Mouse (Mus musculus) midbrain, embryonic 11.5 days (tissue): ENCODE measurements around the gene Armt1. TPM values are rescaled to one million over a fixed set of nuclear protein-coding genes. Genes with fewer than 3 reads are reported as not detected.

Source experiments
- ATAC-seq: fragments of 200-750 bp; cut with Nextera tagmentation; 2 replicates; pipeline ENCODE4 v1.8.0; 2017; ENCODE audit warnings: moderate TSS enrichment, moderate library complexity; ENCODE audit not compliant: low FRiP score
- DNase-seq: peaks from one replicate; pipeline ENCODE4 v3.0.0; 2015; ENCODE audit warnings: low spot score; ENCODE audit errors: missing footprints
- H3K27ac ChIP-seq: fragments of 300-500 bp; sonication (generic); 2 replicates; pipeline ENCODE4 v1.5.1; 2014; ENCODE audit warnings: low read depth, low read length
- H3K27me3 ChIP-seq: fragments of 300-500 bp; sonication (generic); 2 replicates; pipeline ENCODE4 v1.6.1; 2014; ENCODE audit warnings: mild to moderate bottlenecking, low read length, moderate library complexity, mixed read lengths; ENCODE audit not compliant: control insufficient read depth, insufficient read depth
- H3K36me3 ChIP-seq: fragments of 300-500 bp; sonication (generic); 2 replicates; pipeline ENCODE4 v1.6.1; 2014; ENCODE audit warnings: mild to moderate bottlenecking, low read length, moderate library complexity, mixed read lengths; ENCODE audit not compliant: control insufficient read depth, insufficient read depth
- H3K4me1 ChIP-seq: fragments of 300-500 bp; sonication (generic); 2 replicates; pipeline ENCODE4 v1.6.1; 2014; ENCODE audit warnings: low read length; ENCODE audit not compliant: control insufficient read depth, insufficient read depth
- H3K4me2 ChIP-seq: fragments of 300-500 bp; sonication (generic); 2 replicates; pipeline ENCODE4 v1.6.1; 2014; ENCODE audit warnings: mild to moderate bottlenecking, moderate library complexity
- H3K4me3 ChIP-seq: fragments of 300-500 bp; sonication (generic); 2 replicates; pipeline ENCODE4 v1.5.1; 2014; ENCODE audit warnings: low read depth, low read length
- H3K9ac ChIP-seq: fragments of 300-500 bp; sonication (generic); 2 replicates; pipeline ENCODE4 v1.6.1; 2014; ENCODE audit warnings: low read length
- H3K9me3 ChIP-seq: fragments of 300-500 bp; sonication (generic); 2 replicates; pipeline ENCODE4 v1.6.1; 2016; ENCODE audit warnings: low read length; ENCODE audit not compliant: control insufficient read depth
- WGBS: fragments of 180-500 bp; shearing (Covaris S2); extraction: QIAGEN DNeasy Blood & Tissue Kit; methylation state at CpG from one replicate; pipeline ENCODE4 v1.1.7; 2014; 5-methylcytosine and 5-hydroxymethylcytosine counted together
- polyA plus RNA-seq: library from polyadenylated mRNA; unstranded; fragments of >200 nt; fragmentation: Nextera tagmentation; extraction: Ambion mirVana; gene quantifications from 2 replicates; pipeline ENCODE4 v1.2.1, GENCODE M21; 2014

The Armt1 gene
- polyA plus RNA-seq = 27.7 and 30.5 TPM in 2 replicates

- under 1% methylated on average over 60 of the region's 75 CpGs for WGBS
- peak; percentile 97 for ATAC-seq
Observed at GRCm38 (mm10) chr10:4432123-4432931, at the start of gene Armt1, which contains the start of gene Rmnd1. Gene Armt1, plus strand, starts transcription at chr10:4432467. Gene Rmnd1, minus strand, starts transcription at chr10:4432388.

GRCm38 (mm10) chr10:4384244-4384643, 48.0 kb upstream of the Armt1 start:
- Histone ChIP-seq H3K4me2 (no peak overlapping the region), H3K9me3 (no peaks in the 10 kb centered on the region), H3K27me3 (no peaks in the 10 kb centered on the region), H3K4me1 (peaks cover 10% of the 10 kb centered on the region), H3K36me3 (no peaks in the 10 kb centered on the region), H3K9ac (no peak overlapping the region), H3K4me3 (no peak overlapping the region), H3K27ac (no peak overlapping the region)
- no peak for DNase-seq
- no peak for ATAC-seq
- 93% methylated on average over 7 of the region's 7 CpGs for WGBS

More at GRCm38 (mm10) chr10:4432123-4432931, at the start of gene Armt1, which contains the start of gene Rmnd1:
- Histone ChIP-seq H3K27me3 (no peaks in the 10 kb centered on the region), H3K9me3 (no peaks in the 10 kb centered on the region), H3K4me1 (peaks cover 11% of the 10 kb centered on the region), H3K9ac (peak within 1 kb of the TSS; percentile 79), H3K27ac (peak within 1 kb of the TSS; percentile 73), H3K4me3 (peak within 1 kb of the TSS; percentile 64), H3K36me3 (no peaks in the 10 kb centered on the region; the same call in 1 of the 2 replicates), H3K4me2 (peak within 1 kb of the TSS; percentile 69)
- peak; percentile 98 for DNase-seq

GRCm38 (mm10) chr10:4386609-4387591, 45.4 kb upstream of the Armt1 start:
- peak overlapping the region; percentile 99 for H3K27ac ChIP-seq
- peak overlapping the region; percentile 99 for H3K9ac ChIP-seq
- ATAC-seq (peak; percentile 92), DNase-seq (peak; percentile 100)
- peaks cover 20% of the 10 kb centered on the region for H3K4me1 ChIP-seq
- H3K4me3 ChIP-seq = peak overlapping the region; percentile 99
- H3K36me3 ChIP-seq = no peaks in the 10 kb centered on the region
- no peaks in the 10 kb centered on the region for H3K9me3 ChIP-seq
- no peaks in the 10 kb centered on the region for H3K27me3 ChIP-seq
- H3K4me2 ChIP-seq = peak overlapping the region; percentile 94
- WGBS = under 1% methylated on average over 67 of the region's 133 CpGs

- Histone ChIP-seq H3K9ac (peak within 1 kb of the TSS; percentile 99), H3K4me3 (peak within 1 kb of the TSS; percentile 99), H3K27me3 (no peaks in the 10 kb centered on the region), H3K4me2 (peak within 1 kb of the TSS; percentile 94), H3K27ac (peak within 1 kb of the TSS; percentile 99), H3K9me3 (no peaks in the 10 kb centered on the region), H3K4me1 (peaks cover 20% of the 10 kb centered on the region), H3K36me3 (no peaks in the 10 kb centered on the region)
- ATAC-seq = peak; percentile 8
- WGBS = under 1% methylated on average over 38 of the region's 87 CpGs
- peak; percentile 94 for DNase-seq
Observed at GRCm38 (mm10) chr10:4387701-4388383, 44.4 kb upstream of the Armt1 start, which contains the start of gene Zbtb2. Gene Zbtb2, minus strand, starts transcription at chr10:4388108.

- Histone ChIP-seq H3K4me1 (peaks cover 20% of the 10 kb centered on the region), H3K27me3 (no peaks in the 10 kb centered on the region), H3K4me3 (peak overlapping the region; percentile 99), H3K4me2 (peak overlapping the region; percentile 94), H3K9me3 (no peaks in the 10 kb centered on the region), H3K27ac (peak overlapping the region; percentile 99), H3K36me3 (no peaks in the 10 kb centered on the region), H3K9ac (peak overlapping the region; percentile 99)
- under 1% methylated on average over 19 of the region's 19 CpGs for WGBS
- no peak for DNase-seq
- no peak for ATAC-seq
Observed at GRCm38 (mm10) chr10:4388384-4388745, 43.9 kb upstream of the Armt1 start.

- peak overlapping the region; percentile 99 for H3K4me3 ChIP-seq
- no peak overlapping the region for H3K27ac ChIP-seq
- WGBS = 37% methylated on average over 10 of the region's 10 CpGs
- DNase-seq (peak; percentile 79), ATAC-seq (no peak)
- H3K4me2 ChIP-seq = peak overlapping the region; percentile 94
- H3K36me3 ChIP-seq = no peaks in the 10 kb centered on the region
- peaks cover 20% of the 10 kb centered on the region for H3K4me1 ChIP-seq
- no peaks in the 10 kb centered on the region for H3K27me3 ChIP-seq
- H3K9me3 ChIP-seq = no peaks in the 10 kb centered on the region
- H3K9ac ChIP-seq = peak overlapping the region; percentile 99; the same call in 1 of the 2 replicates
Observed at GRCm38 (mm10) chr10:4389036-4389435, 43.2 kb upstream of the Armt1 start.

- WGBS = 67% methylated on average over 5 of the region's 5 CpGs
- no peaks in the 10 kb centered on the region for H3K36me3 ChIP-seq
- no peak for ATAC-seq
- peaks cover 20% of the 10 kb centered on the region for H3K4me1 ChIP-seq
- no peak overlapping the region for H3K27ac ChIP-seq
- no peaks in the 10 kb centered on the region for H3K9me3 ChIP-seq
- no peaks in the 10 kb centered on the region for H3K27me3 ChIP-seq
- peak overlapping the region; percentile 4; the same call in 1 of the 2 replicates for H3K4me3 ChIP-seq
- peak; percentile 90 for DNase-seq
- H3K9ac ChIP-seq = peak overlapping the region; percentile 31; the same call in 1 of the 2 replicates
- peak overlapping the region; percentile 94 for H3K4me2 ChIP-seq
Observed at GRCm38 (mm10) chr10:4389461-4390112, 42.7 kb upstream of the Armt1 start.

- H3K27me3 ChIP-seq = no peaks in the 10 kb centered on the region
- H3K9me3 ChIP-seq = no peaks in the 10 kb centered on the region
- H3K4me3 ChIP-seq = no peak overlapping the region
- H3K27ac ChIP-seq = no peak overlapping the region
- H3K4me1 ChIP-seq = peaks cover 20% of the 10 kb centered on the region
- H3K9ac ChIP-seq = no peak overlapping the region
- 74% methylated on average over 2 of the region's 2 CpGs for WGBS
- no peak for DNase-seq
- no peaks in the 10 kb centered on the region for H3K36me3 ChIP-seq
- no peak for ATAC-seq
- no peak overlapping the region for H3K4me2 ChIP-seq
Observed at GRCm38 (mm10) chr10:4390550-4390949, 41.7 kb upstream of the Armt1 start.
